Mouse (Mus musculus): ENCODE measurements at regions not wholly inside any gene's neighbourhood (a gene's known extent, or its start where the extent isn't known, plus 50 kb on each side); places are given as distances from the start of the nearest gene placed in this dataset.
A peak's percentile ranks its signal among the peaks of the same experiment; 100 is the strongest.

DNA sequence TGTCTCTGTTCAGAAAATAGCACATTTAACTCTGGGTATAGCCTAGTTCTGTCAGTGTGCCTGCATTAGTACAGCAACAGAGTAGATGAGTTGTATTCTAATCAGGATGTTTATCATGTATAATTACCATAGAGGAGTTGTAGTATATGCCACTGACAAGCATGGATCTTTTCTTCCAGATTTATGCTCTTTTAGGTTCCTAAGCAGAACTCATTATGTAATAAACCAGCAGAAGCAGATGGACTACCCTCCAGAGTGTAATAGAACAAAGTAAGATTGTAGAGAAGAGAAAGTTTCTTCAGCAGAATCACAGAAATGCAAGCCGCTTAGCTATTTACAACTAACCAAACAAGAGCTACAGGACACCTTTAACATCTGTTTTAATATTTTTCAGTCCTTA lies 517.2 kb upstream of the Epha5 start:
- 88% methylated on average over 1 of the region's 1 CpGs for WGBS
- ATAC-seq (ENCODE audit: low read depth), result no peak
- Histone ChIP-seq H3K9ac (ENCODE audit: low read depth, low read length) (no peak overlapping the region), H3K4me2 (ENCODE audit: low read depth, low read length) (no peak overlapping the region), H3K9me3 (ENCODE audit: control insufficient read depth, low read length) (no peaks in the 10 kb centered on the region), H3K4me1 (ENCODE audit: control insufficient read depth, insufficient read depth, low read length) (no peaks in the 10 kb centered on the region), H3K27me3 (replicated peaks; ENCODE audit: control insufficient read depth, insufficient read depth, low read length) (no peaks in the 10 kb centered on the region), H3K4me3 (ENCODE audit: low read depth, low read length) (no peak overlapping the region), H3K36me3 (ENCODE audit: control insufficient read depth, insufficient read depth, low read length) (no peaks in the 10 kb centered on the region), H3K27ac (replicated peaks; ENCODE audit: low read depth, low read length) (no peak overlapping the region)
- no peak for DNase-seq (ENCODE audit: low spot score)

GRCm38 (mm10) chr5:84917631-84918292 lies 500.6 kb upstream of the Epha5 start:
- 51% methylated on average over 1 of the region's 1 CpGs for WGBS
- DNase-seq (ENCODE audit: low spot score) (peak; percentile 36), ATAC-seq (ENCODE audit: low read depth) (no peak)
- Histone ChIP-seq H3K9ac (ENCODE audit: low read depth, low read length) (no peak overlapping the region), H3K4me3 (ENCODE audit: low read depth, low read length) (no peak overlapping the region), H3K27me3 (replicated peaks; ENCODE audit: control insufficient read depth, insufficient read depth, low read length) (no peaks in the 10 kb centered on the region), H3K4me2 (ENCODE audit: low read depth, low read length) (no peak overlapping the region), H3K36me3 (ENCODE audit: control insufficient read depth, insufficient read depth, low read length) (no peaks in the 10 kb centered on the region), H3K4me1 (ENCODE audit: control insufficient read depth, insufficient read depth, low read length) (no peaks in the 10 kb centered on the region), H3K9me3 (ENCODE audit: control insufficient read depth, low read length) (no peaks in the 10 kb centered on the region), H3K27ac (replicated peaks; ENCODE audit: low read depth, low read length) (no peak overlapping the region)

- Histone ChIP-seq H3K4me1 (ENCODE audit: control insufficient read depth, insufficient read depth, low read length) (no peaks in the 10 kb centered on the region), H3K9me3 (ENCODE audit: control insufficient read depth, low read length) (no peaks in the 10 kb centered on the region), H3K4me3 (ENCODE audit: low read depth, low read length) (no peak overlapping the region), H3K36me3 (ENCODE audit: control insufficient read depth, insufficient read depth, low read length) (no peaks in the 10 kb centered on the region), H3K27ac (replicated peaks; ENCODE audit: low read depth, low read length) (no peak overlapping the region), H3K27me3 (replicated peaks; ENCODE audit: control insufficient read depth, insufficient read depth, low read length) (no peaks in the 10 kb centered on the region), H3K4me2 (ENCODE audit: low read depth, low read length) (no peak overlapping the region), H3K9ac (ENCODE audit: low read depth, low read length) (no peak overlapping the region)
- 56% methylated on average over 4 of the region's 4 CpGs for WGBS
- ATAC-seq (ENCODE audit: low read depth) (no peak), DNase-seq (ENCODE audit: low spot score) (no peak)
Measured at GRCm38 (mm10) chr5:84901669-84902068, 484.5 kb upstream of the Epha5 start.

GRCm38 (mm10) chr5:84897535-84897934 lies 480.4 kb upstream of the Epha5 start:
- no peak for ATAC-seq (ENCODE audit: low read depth)

DNA sequence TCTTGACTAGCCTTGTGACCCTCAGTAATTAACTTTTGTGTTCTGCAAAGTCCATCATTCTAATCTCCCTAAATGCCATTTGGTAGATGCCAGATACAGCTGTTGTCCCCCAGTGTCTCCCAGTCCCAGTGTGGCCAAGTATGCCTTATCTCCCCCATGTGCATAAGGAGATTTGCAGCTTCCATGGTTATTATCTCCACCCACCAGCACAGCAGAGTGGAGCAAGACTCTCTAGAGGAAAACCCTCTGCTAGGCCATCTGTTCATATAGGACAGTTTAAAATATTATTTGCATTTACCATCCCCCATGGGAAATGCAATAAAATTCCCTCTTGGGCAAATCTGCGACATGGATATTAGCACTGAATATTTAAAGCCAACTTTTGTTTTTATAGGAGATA lies 436.4 kb upstream of the Epha5 start:
- Histone ChIP-seq H3K9me3 (ENCODE audit: control insufficient read depth, low read length) (no peaks in the 10 kb centered on the region), H3K4me3 (ENCODE audit: low read depth, low read length) (no peak overlapping the region), H3K4me2 (ENCODE audit: low read depth, low read length) (no peak overlapping the region), H3K4me1 (ENCODE audit: control insufficient read depth, insufficient read depth, low read length) (no peaks in the 10 kb centered on the region), H3K27me3 (replicated peaks; ENCODE audit: control insufficient read depth, insufficient read depth, low read length) (no peaks in the 10 kb centered on the region), H3K36me3 (ENCODE audit: control insufficient read depth, insufficient read depth, low read length) (no peaks in the 10 kb centered on the region), H3K9ac (ENCODE audit: low read depth, low read length) (no peak overlapping the region), H3K27ac (replicated peaks; ENCODE audit: low read depth, low read length) (no peak overlapping the region)
- WGBS, result 73% methylated on average over 1 of the region's 1 CpGs
- DNase-seq (ENCODE audit: low spot score) (peak; percentile 13), ATAC-seq (ENCODE audit: low read depth) (peak; percentile 86)

More at GRCm38 (mm10) chr5:84897535-84897934, 480.4 kb upstream of the Epha5 start:
- Histone ChIP-seq H3K9ac (ENCODE audit: low read depth, low read length) (no peak overlapping the region), H3K27me3 (replicated peaks; ENCODE audit: control insufficient read depth, insufficient read depth, low read length) (no peaks in the 10 kb centered on the region), H3K4me2 (ENCODE audit: low read depth, low read length) (no peak overlapping the region), H3K36me3 (ENCODE audit: control insufficient read depth, insufficient read depth, low read length) (no peaks in the 10 kb centered on the region), H3K4me1 (ENCODE audit: control insufficient read depth, insufficient read depth, low read length) (no peaks in the 10 kb centered on the region), H3K9me3 (ENCODE audit: control insufficient read depth, low read length) (no peaks in the 10 kb centered on the region), H3K4me3 (ENCODE audit: low read depth, low read length) (no peak overlapping the region), H3K27ac (replicated peaks; ENCODE audit: low read depth, low read length) (no peak overlapping the region)
- DNase-seq (ENCODE audit: low spot score), result no peak
- 93% methylated on average over 1 of the region's 1 CpGs for WGBS

GRCm38 (mm10) chr5:84849175-84849574 lies 432.0 kb upstream of the Epha5 start:
- Histone ChIP-seq H3K4me3 (ENCODE audit: low read depth, low read length) (no peak overlapping the region), H3K27me3 (replicated peaks; ENCODE audit: control insufficient read depth, insufficient read depth, low read length) (no peaks in the 10 kb centered on the region), H3K9ac (ENCODE audit: low read depth, low read length) (no peak overlapping the region), H3K9me3 (ENCODE audit: control insufficient read depth, low read length) (no peaks in the 10 kb centered on the region), H3K36me3 (ENCODE audit: control insufficient read depth, insufficient read depth, low read length) (no peaks in the 10 kb centered on the region), H3K4me1 (ENCODE audit: control insufficient read depth, insufficient read depth, low read length) (no peaks in the 10 kb centered on the region), H3K4me2 (ENCODE audit: low read depth, low read length) (no peak overlapping the region), H3K27ac (replicated peaks; ENCODE audit: low read depth, low read length) (no peak overlapping the region)
- ATAC-seq (ENCODE audit: low read depth), result no peak
- DNase-seq (ENCODE audit: low spot score), result no peak

DNA sequence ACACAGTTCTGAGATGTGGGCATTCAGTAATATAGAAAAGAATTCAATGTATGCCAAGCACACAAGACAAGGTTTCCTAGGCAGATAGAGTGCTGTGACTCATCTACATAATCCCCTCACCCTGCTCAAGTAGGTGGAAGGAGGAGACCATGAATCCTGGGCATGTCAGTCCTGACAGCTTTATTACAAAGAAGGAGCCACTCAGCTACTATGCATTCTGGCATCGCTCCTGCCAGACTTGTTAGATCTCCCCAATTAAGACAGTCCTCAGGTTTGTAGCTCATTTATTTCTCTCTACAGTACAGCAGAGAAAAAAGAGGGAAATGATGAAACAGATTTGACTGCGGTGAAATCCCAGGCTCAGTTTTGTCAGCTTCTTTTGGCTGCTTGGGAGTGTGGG lies 431.6 kb upstream of the Epha5 start:
- no peaks in the 10 kb centered on the region for H3K27me3 ChIP-seq (replicated peaks; ENCODE audit: control insufficient read depth, insufficient read depth, low read length)
- DNase-seq (ENCODE audit: low spot score) (peak; percentile 32), ATAC-seq (ENCODE audit: low read depth) (no peak)
- H3K27ac ChIP-seq (replicated peaks; ENCODE audit: low read depth, low read length), result no peak overlapping the region
- H3K9ac ChIP-seq (ENCODE audit: low read depth, low read length), result no peak overlapping the region
- no peak overlapping the region for H3K4me3 ChIP-seq (ENCODE audit: low read depth, low read length)
- no peaks in the 10 kb centered on the region for H3K9me3 ChIP-seq (ENCODE audit: control insufficient read depth, low read length)
- H3K36me3 ChIP-seq (ENCODE audit: control insufficient read depth, insufficient read depth, low read length), result no peaks in the 10 kb centered on the region
- 69% methylated on average over 2 of the region's 2 CpGs for WGBS
- no peak overlapping the region for H3K4me2 ChIP-seq (ENCODE audit: low read depth, low read length)
- H3K4me1 ChIP-seq (ENCODE audit: control insufficient read depth, insufficient read depth, low read length), result no peaks in the 10 kb centered on the region

- 76% methylated on average over 2 of the region's 2 CpGs for WGBS
- peak; percentile 59 for DNase-seq (ENCODE audit: low spot score)
Measured at GRCm38 (mm10) chr5:84811460-84811859, 394.3 kb upstream of the Epha5 start.

DNA sequence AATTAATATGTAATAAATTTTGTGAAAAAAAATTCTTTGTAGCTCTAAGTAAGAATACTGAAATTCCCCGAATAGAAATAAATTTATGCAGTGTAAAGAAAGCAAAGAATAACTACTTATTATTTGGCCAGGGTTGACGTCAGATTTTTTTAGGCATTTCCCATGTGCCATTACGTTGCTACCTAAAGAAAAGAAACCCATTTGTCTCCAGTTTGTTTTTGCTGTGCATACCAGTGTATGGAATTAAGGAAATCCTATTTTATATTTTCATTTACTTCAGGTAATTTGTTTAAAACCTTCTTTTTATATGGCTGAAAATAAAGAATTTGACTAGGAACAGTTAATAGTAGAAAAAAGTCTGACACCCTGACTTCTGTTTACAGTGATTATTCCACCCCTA lies 393.7 kb upstream of the Epha5 start:
- H3K4me3 ChIP-seq (ENCODE audit: low read depth, low read length), result no peak overlapping the region
- WGBS, result 70% methylated on average over 3 of the region's 3 CpGs
- no peak for ATAC-seq (ENCODE audit: low read depth)

More at GRCm38 (mm10) chr5:84811460-84811859, 394.3 kb upstream of the Epha5 start:
- no peaks in the 10 kb centered on the region for H3K36me3 ChIP-seq (ENCODE audit: control insufficient read depth, insufficient read depth, low read length)
- no peaks in the 10 kb centered on the region for H3K4me1 ChIP-seq (ENCODE audit: control insufficient read depth, insufficient read depth, low read length)
- H3K4me3 ChIP-seq (ENCODE audit: low read depth, low read length), result no peak overlapping the region
- ATAC-seq (ENCODE audit: low read depth), result peak; percentile 74; the same call in 1 of the 2 replicates
- no peak overlapping the region for H3K27ac ChIP-seq (replicated peaks; ENCODE audit: low read depth, low read length)
- H3K27me3 ChIP-seq (replicated peaks; ENCODE audit: control insufficient read depth, insufficient read depth, low read length), result no peaks in the 10 kb centered on the region
- H3K9ac ChIP-seq (ENCODE audit: low read depth, low read length), result no peak overlapping the region
- no peak overlapping the region for H3K4me2 ChIP-seq (ENCODE audit: low read depth, low read length)
- H3K9me3 ChIP-seq (ENCODE audit: control insufficient read depth, low read length), result no peaks in the 10 kb centered on the region

More for the DNA sequence above, 393.7 kb upstream of the Epha5 start:
- Histone ChIP-seq H3K4me2 (ENCODE audit: low read depth, low read length) (no peak overlapping the region), H3K4me1 (ENCODE audit: control insufficient read depth, insufficient read depth, low read length) (no peaks in the 10 kb centered on the region), H3K36me3 (ENCODE audit: control insufficient read depth, insufficient read depth, low read length) (no peaks in the 10 kb centered on the region), H3K9ac (ENCODE audit: low read depth, low read length) (no peak overlapping the region), H3K27ac (replicated peaks; ENCODE audit: low read depth, low read length) (no peak overlapping the region), H3K9me3 (ENCODE audit: control insufficient read depth, low read length) (no peaks in the 10 kb centered on the region), H3K27me3 (replicated peaks; ENCODE audit: control insufficient read depth, insufficient read depth, low read length) (no peaks in the 10 kb centered on the region)
- no peak for DNase-seq (ENCODE audit: low spot score)

All from embryonic facial prominence, embryonic 14.5 days (tissue).